ENCODE assay signal across 27 mouse cellular contexts in the genomic region with DNA sequence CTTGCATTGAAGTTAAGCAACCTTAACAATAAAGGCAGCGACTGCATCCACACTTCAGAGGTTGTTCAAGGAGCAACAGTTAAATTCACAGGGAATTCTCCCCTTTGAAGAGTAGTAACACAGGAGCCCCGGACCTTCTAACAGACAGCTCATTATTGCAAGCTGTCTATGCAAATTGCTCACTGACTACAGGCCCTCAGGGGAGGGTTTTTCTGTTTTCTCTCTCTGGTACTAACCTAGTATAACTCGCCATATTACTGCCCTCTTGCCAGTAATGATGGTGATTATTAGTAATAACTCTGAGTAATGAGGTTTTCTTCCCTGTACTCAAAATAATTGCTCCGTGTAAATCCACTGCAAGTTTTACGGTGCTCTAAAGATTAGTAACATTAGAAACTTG.
DNase-seq lines count a peak whose midpoint lies in the region; ATAC-seq and TF ChIP-seq lines count a peak whose summit lies in the region.
"Had no signal": no experiment of that assay in that cellular context is flagged by ENCODE, and none has a peak within 500 bp of the region (broad histone marks: within the 10 kb centered on the region; RNA-seq: fewer than 3 reads in every experiment).

No protein-coding gene starts in this region.

- 56% methylated on average over 5 of the region's 5 CpGs for WGBS in hindbrain, embryonic 16.5 days
- WGBS in hindbrain, embryonic 10.5 days, result 75% methylated on average over 5 of the region's 5 CpGs
- 52% methylated on average over 5 of the region's 5 CpGs for WGBS in midbrain, embryonic 15.5 days
- 76% methylated on average over 5 of the region's 5 CpGs for WGBS in midbrain, embryonic 11.5 days
- 48% methylated on average over 5 of the region's 5 CpGs for whole genome bisulfite sequencing in midbrain, postnatal 0 days
- WGBS in intestine, postnatal 0 days, result 71% methylated on average over 5 of the region's 5 CpGs

- 0 out of 2 replicates have a peak, but pooled peaks have one; percentile 11 for ATAC-seq in hindbrain, embryonic 16.5 days
- ATAC-seq in midbrain, embryonic 15.5 days (replicated peaks), result 0 out of 2 replicates have a peak, but pooled peaks have one; percentile 66
- no peak for ATAC-seq in midbrain, embryonic 11.5 days (ENCODE audit: low FRiP score)
- ATAC-seq in midbrain, postnatal 0 days (ENCODE audit: low FRiP score), result no peak
- no peak for ATAC-seq in intestine, postnatal 0 days
- ATAC-seq: forebrain, embryonic 15.5 days; hindbrain, postnatal 0 days had no signal

- no peak overlapping the region for H3K4me3 ChIP-seq in hindbrain, embryonic 16.5 days (ENCODE audit: low read length)
- no peak overlapping the region for H3K4me3 ChIP-seq in hindbrain, embryonic 10.5 days
- no peak overlapping the region for H3K4me3 ChIP-seq in midbrain, embryonic 15.5 days
- no peak overlapping the region for H3K4me3 ChIP-seq in midbrain, embryonic 11.5 days (ENCODE audit: low read depth, low read length)
- H3K4me3 ChIP-seq in CH12.LX (replicated peaks in 1 of 3; ENCODE audit: low read depth in 2 of 3, low read length in 2 of 3, poor library complexity in 1 of 3), result no peak overlapping the region
- no peak overlapping the region for H3K4me3 ChIP-seq in midbrain, postnatal 0 days (ENCODE audit: low read depth, low read length)
- H3K4me3 ChIP-seq in intestine, postnatal 0 days (ENCODE audit: low read depth, low read length), result no peak overlapping the region
- H3K4me3 ChIP-seq: embryonic facial prominence, embryonic 10.5 days; embryonic facial prominence, embryonic 13.5 days; erythroblast, embryonic 14.5 days; forebrain, embryonic 12.5 days; forebrain, embryonic 15.5 days; heart, embryonic 12.5 days; heart, embryonic 15.5 days had no signal

- in situ Hi-C loops in CH12.LX (cut with MboI; ENCODE audit: low pct_ligation_motif_present, low pct_unique_long_range_greater_than_20kb, low sequenced_read_pairs), result no loop called here

- H3K27me3 ChIP-seq in hindbrain, embryonic 16.5 days (replicated peaks; ENCODE audit: control insufficient read depth, insufficient read depth, low read length), result no peaks in the 10 kb centered on the region
- no peaks in the 10 kb centered on the region for H3K27me3 ChIP-seq in hindbrain, embryonic 10.5 days (ENCODE audit: insufficient read depth, poor library complexity, severe bottlenecking)
- no peaks in the 10 kb centered on the region for H3K27me3 ChIP-seq in midbrain, embryonic 15.5 days (replicated peaks)
- H3K27me3 ChIP-seq in midbrain, embryonic 11.5 days (ENCODE audit: control insufficient read depth, insufficient read depth, low read length), result no peaks in the 10 kb centered on the region
- H3K27me3 ChIP-seq in CH12.LX (replicated peaks), result no peaks in the 10 kb centered on the region
- no peaks in the 10 kb centered on the region for H3K27me3 ChIP-seq in midbrain, postnatal 0 days (ENCODE audit: insufficient read depth, low read length)
- H3K27me3 ChIP-seq in intestine, postnatal 0 days (replicated peaks; ENCODE audit: control insufficient read depth, insufficient read depth, low read length), result no peaks in the 10 kb centered on the region
- H3K27me3 ChIP-seq: embryonic facial prominence, embryonic 13.5 days; forebrain, embryonic 12.5 days; forebrain, embryonic 15.5 days; heart, embryonic 12.5 days; heart, embryonic 15.5 days had no signal

- TF ChIP-seq POLR2A in CH12.LX (IDR thresholded peaks at IDR 0.05; ENCODE audit: low read depth, low read length), result no peak

- H3K27ac ChIP-seq in hindbrain, embryonic 16.5 days (ENCODE audit: low read depth, low read length), result no peak overlapping the region
- no peak overlapping the region for H3K27ac ChIP-seq in hindbrain, embryonic 10.5 days
- H3K27ac ChIP-seq in midbrain, embryonic 15.5 days, result no peak overlapping the region
- no peak overlapping the region for H3K27ac ChIP-seq in midbrain, embryonic 11.5 days (ENCODE audit: low read depth, low read length)
- H3K27ac ChIP-seq in CH12.LX (ENCODE audit: insufficient read depth, low read depth), result no peak overlapping the region
- H3K27ac ChIP-seq in midbrain, postnatal 0 days (ENCODE audit: low read depth, low read length), result no peak overlapping the region
- no peak overlapping the region for H3K27ac ChIP-seq in intestine, postnatal 0 days (ENCODE audit: low read depth, low read length)
- H3K27ac ChIP-seq: embryonic facial prominence, embryonic 10.5 days; embryonic facial prominence, embryonic 13.5 days; forebrain, embryonic 12.5 days; forebrain, embryonic 15.5 days; heart, embryonic 15.5 days; hindbrain, postnatal 0 days had no signal

- DNase-seq in hindbrain, embryonic 10.5 days (ENCODE audit: low spot score), result no peak
- DNase-seq in midbrain, embryonic 11.5 days (ENCODE audit: low spot score, missing footprints), result no peak
- peak; percentile 2 for DNase-seq in CH12.LX (ENCODE audit: extremely low read depth)
- DNase-seq in midbrain, postnatal 0 days (ENCODE audit: low spot score), result peak; percentile 3
- DNase-seq: adrenal gland, adult 2 months; adrenal gland, postnatal 14 days; B cell, adult 2 months; cerebellum, adult 11-12 months; cerebellum, adult 8-10 months; cerebellum, postnatal 10 days; cerebellum, postnatal 36 days; embryo, embryonic 11 days; gastrocnemius, postnatal 25 days; heart, adult 18-20 months; heart, postnatal 10 days; heart, postnatal 36 days had no signal

- TF ChIP-seq CTCF in CH12.LX (conservative IDR thresholded peaks at IDR 0.05 in 1 of 2, IDR thresholded peaks at IDR 0.05 in 1 of 2; ENCODE audit: low read depth in 2 of 2, low read length in 2 of 2), result no peak
- TF ChIP-seq CTCF in midbrain, postnatal 0 days (IDR thresholded peaks at IDR 0.05), result no peak
- TF ChIP-seq CTCF in intestine, postnatal 0 days (IDR thresholded peaks at IDR 0.05; ENCODE audit: low read depth), result no peak

- H3K79me2 ChIP-seq in CH12.LX (replicated peaks; ENCODE audit: control insufficient read depth, extremely low read depth, insufficient read depth, poor library complexity, severe bottlenecking), result no peaks in the 10 kb centered on the region

- dilution Hi-C loops in CH12.LX (cut with MboI; ENCODE audit: extremely low pct_ligation_motif_present, extremely low pct_unique_long_range_greater_than_20kb, low sequenced_read_pairs), result no loop called here

- H3K36me3 ChIP-seq in hindbrain, embryonic 16.5 days (ENCODE audit: control insufficient read depth, insufficient read depth, low read length), result no peaks in the 10 kb centered on the region
- no peaks in the 10 kb centered on the region for H3K36me3 ChIP-seq in hindbrain, embryonic 10.5 days
- H3K36me3 ChIP-seq in midbrain, embryonic 15.5 days (replicated peaks), result no peaks in the 10 kb centered on the region
- no peaks in the 10 kb centered on the region for H3K36me3 ChIP-seq in midbrain, embryonic 11.5 days (ENCODE audit: control insufficient read depth, insufficient read depth, low read length)
- H3K36me3 ChIP-seq in CH12.LX (replicated peaks in 1 of 2; ENCODE audit: control insufficient read depth in 1 of 2, insufficient read depth in 1 of 2, low read length in 1 of 2), result no peaks in the 10 kb centered on the region
- H3K36me3 ChIP-seq in midbrain, postnatal 0 days (ENCODE audit: insufficient read depth, low read length), result no peaks in the 10 kb centered on the region
- no peaks in the 10 kb centered on the region for H3K36me3 ChIP-seq in intestine, postnatal 0 days (ENCODE audit: control insufficient read depth, insufficient read depth)
- H3K36me3 ChIP-seq: embryonic facial prominence, embryonic 10.5 days; embryonic facial prominence, embryonic 13.5 days; forebrain, embryonic 12.5 days; forebrain, embryonic 15.5 days; heart, embryonic 12.5 days; heart, embryonic 15.5 days had no signal

- no peak overlapping the region for H3K9ac ChIP-seq in hindbrain, embryonic 16.5 days (ENCODE audit: low read depth, low read length)
- no peak overlapping the region for H3K9ac ChIP-seq in midbrain, embryonic 15.5 days
- H3K9ac ChIP-seq in midbrain, embryonic 11.5 days (ENCODE audit: low read length), result no peak overlapping the region
- H3K9ac ChIP-seq in CH12.LX (ENCODE audit: insufficient read depth, low read depth), result no peak overlapping the region
- H3K9ac ChIP-seq in midbrain, postnatal 0 days (replicated peaks; ENCODE audit: low read length, poor library complexity, severe bottlenecking), result no peak overlapping the region
- no peak overlapping the region for H3K9ac ChIP-seq in intestine, postnatal 0 days (ENCODE audit: low read depth, low read length)
- H3K9ac ChIP-seq: embryonic facial prominence, embryonic 13.5 days; forebrain, embryonic 12.5 days; forebrain, embryonic 15.5 days; heart, embryonic 12.5 days; heart, embryonic 15.5 days had no signal

- H3K4me1 ChIP-seq in hindbrain, embryonic 16.5 days (ENCODE audit: control insufficient read depth, insufficient read depth, low read depth, low read length), result no peaks in the 10 kb centered on the region
- H3K4me1 ChIP-seq in hindbrain, embryonic 10.5 days (replicated peaks), result no peaks in the 10 kb centered on the region
- no peaks in the 10 kb centered on the region for H3K4me1 ChIP-seq in midbrain, embryonic 15.5 days
- no peaks in the 10 kb centered on the region for H3K4me1 ChIP-seq in midbrain, embryonic 11.5 days (ENCODE audit: control insufficient read depth, insufficient read depth, low read length)
- H3K4me1 ChIP-seq in CH12.LX (ENCODE audit: control insufficient read depth in 1 of 2, insufficient read depth in 2 of 2), result peaks cover 0 to 3% of the 10 kb centered on the region in 2 experiments; a peak in 2 of 4 replicates
- no peaks in the 10 kb centered on the region for H3K4me1 ChIP-seq in midbrain, postnatal 0 days (ENCODE audit: insufficient read depth, low read length)
- H3K4me1 ChIP-seq in intestine, postnatal 0 days (replicated peaks; ENCODE audit: control insufficient read depth, insufficient read depth, low read length), result no peaks in the 10 kb centered on the region
- H3K4me1 ChIP-seq: embryonic facial prominence, embryonic 10.5 days; embryonic facial prominence, embryonic 13.5 days; forebrain, embryonic 12.5 days; forebrain, embryonic 15.5 days; heart, embryonic 12.5 days; heart, embryonic 15.5 days had no signal

- no peak overlapping the region for H3K4me2 ChIP-seq in hindbrain, embryonic 16.5 days (ENCODE audit: low read length)
- H3K4me2 ChIP-seq in midbrain, embryonic 15.5 days, result no peak overlapping the region
- no peak overlapping the region for H3K4me2 ChIP-seq in midbrain, embryonic 11.5 days
- no peak overlapping the region for H3K4me2 ChIP-seq in CH12.LX (ENCODE audit: insufficient read depth, low read depth, poor library complexity, severe bottlenecking)
- no peak overlapping the region for H3K4me2 ChIP-seq in midbrain, postnatal 0 days (ENCODE audit: low read depth, low read length, poor library complexity, severe bottlenecking)
- H3K4me2 ChIP-seq in intestine, postnatal 0 days (replicated peaks; ENCODE audit: low read depth), result no peak overlapping the region
- H3K4me2 ChIP-seq: embryonic facial prominence, embryonic 13.5 days; forebrain, embryonic 12.5 days; forebrain, embryonic 15.5 days; heart, embryonic 12.5 days; heart, embryonic 15.5 days had no signal

- H3K9me3 ChIP-seq in hindbrain, embryonic 16.5 days (ENCODE audit: control insufficient read depth, low read length), result no peaks in the 10 kb centered on the region
- H3K9me3 ChIP-seq in hindbrain, embryonic 10.5 days, result no peaks in the 10 kb centered on the region
- H3K9me3 ChIP-seq in midbrain, embryonic 15.5 days, result no peaks in the 10 kb centered on the region
- H3K9me3 ChIP-seq in midbrain, embryonic 11.5 days (ENCODE audit: control insufficient read depth, low read length), result no peaks in the 10 kb centered on the region
- no peaks in the 10 kb centered on the region for H3K9me3 ChIP-seq in CH12.LX (replicated peaks; ENCODE audit: low read length)
- no peaks in the 10 kb centered on the region for H3K9me3 ChIP-seq in midbrain, postnatal 0 days (ENCODE audit: low read length)
- H3K9me3 ChIP-seq in intestine, postnatal 0 days (ENCODE audit: control insufficient read depth), result no peaks in the 10 kb centered on the region
- H3K9me3 ChIP-seq: embryonic facial prominence, embryonic 10.5 days; embryonic facial prominence, embryonic 13.5 days; forebrain, embryonic 12.5 days; forebrain, embryonic 15.5 days; heart, embryonic 12.5 days; heart, embryonic 15.5 days had no signal

- TF ChIP-seq EP300 in CH12.LX (IDR thresholded peaks at IDR 0.05; ENCODE audit: low read length), result no peak

- no peak for TF ChIP-seq RAD21 in CH12.LX (IDR thresholded peaks at IDR 0.05; ENCODE audit: low read depth, low read length)

Comparison
In these comparisons a context has a peak if more than half of its experiments do, and no peak if none do; other contexts are left out.
1. ATAC-seq: peak in hindbrain, embryonic 16.5 days (single experiment) and midbrain, embryonic 15.5 days (single experiment); none in midbrain, embryonic 11.5 days (single experiment), midbrain, postnatal 0 days (single experiment) and intestine, postnatal 0 days (single experiment).
2. DNase-seq: peak in CH12.LX (single experiment) and midbrain, postnatal 0 days (single experiment); none in hindbrain, embryonic 10.5 days (single experiment) and midbrain, embryonic 11.5 days (single experiment).